ENCODE assay signal across 8 mouse cellular contexts in the genomic region with DNA sequence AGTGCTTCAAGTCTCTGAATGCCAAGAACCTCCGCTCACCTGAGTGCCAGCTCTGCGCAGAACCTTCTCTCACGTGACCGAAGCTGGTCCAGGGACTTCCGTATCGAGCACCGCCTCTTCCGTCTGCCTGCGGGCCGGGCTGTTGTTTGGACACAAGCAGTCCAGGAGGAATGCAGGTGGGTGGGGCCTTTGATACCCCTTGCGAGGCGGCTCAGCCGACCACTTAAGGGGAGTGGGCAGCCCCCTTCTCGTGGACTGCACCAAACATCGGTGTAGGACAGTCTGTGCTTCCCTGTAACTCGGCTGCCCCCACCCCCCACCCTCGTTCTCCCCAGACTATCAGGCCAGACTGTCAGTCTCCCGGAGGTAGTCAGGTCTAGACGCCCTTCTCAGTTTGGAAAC. TPM values are rescaled to one million over a fixed set of nuclear protein-coding genes. Genes with fewer than 3 reads are reported as not detected.
DNase-seq lines count a peak whose midpoint lies in the region; ATAC-seq lines count a peak whose summit lies in the region.

Gene Mpv17 (minus strand): TSS at position 100 of the 402 bp plus-strand sequence.

- H3K4me3 ChIP-seq in hindbrain, embryonic 16.5 days (ENCODE audit: low read length) = peak within 1 kb of the TSS; percentile 72
- H3K4me3 ChIP-seq in macrophage (ENCODE audit: inconsistent target) = peak within 1 kb of the TSS; percentile 88

- peak; percentile 67 for DNase-seq in WW6 (ENCODE audit: low read depth, low spot score)
- DNase-seq in cerebellum, postnatal 4 days (ENCODE audit: low spot score in 2 of 2) = peak; percentile 45 to 73
- DNase-seq in gastrocnemius, adult 18-20 months (ENCODE audit: low spot score) = peak; percentile 84
- peak; percentile 79 to 83 for DNase-seq in left cerebral cortex, adult 18-20 months (ENCODE audit: low spot score in 2 of 2)
- peak; percentile 81 to 87 for DNase-seq in right cerebral cortex, adult 2 months (ENCODE audit: low spot score in 2 of 2)
- peak; percentile 82 for DNase-seq in urinary bladder, postnatal 14 days (ENCODE audit: low spot score)

- H3K9me3 ChIP-seq in hindbrain, embryonic 16.5 days (ENCODE audit: control insufficient read depth, low read length) = no peaks in the 10 kb centered on the region

- peak within 1 kb of the TSS; percentile 81 for H3K4me2 ChIP-seq in hindbrain, embryonic 16.5 days (ENCODE audit: low read length)

- peaks cover 11% of the 10 kb centered on the region for H3K4me1 ChIP-seq in hindbrain, embryonic 16.5 days (ENCODE audit: control insufficient read depth, insufficient read depth, low read depth, low read length)

- ATAC-seq in hindbrain, embryonic 16.5 days = peak; percentile 96

- peak within 1 kb of the TSS; percentile 77 for H3K27ac ChIP-seq in hindbrain, embryonic 16.5 days (ENCODE audit: low read depth, low read length)
- peak within 1 kb of the TSS; percentile 55 for H3K27ac ChIP-seq in macrophage

- H3K36me3 ChIP-seq in hindbrain, embryonic 16.5 days (ENCODE audit: control insufficient read depth, insufficient read depth, low read length) = peaks cover 24% of the 10 kb centered on the region
- peaks cover 29% of the 10 kb centered on the region for H3K36me3 ChIP-seq in macrophage (ENCODE audit: inconsistent target)

- no peaks in the 10 kb centered on the region for H3K27me3 ChIP-seq in hindbrain, embryonic 16.5 days (replicated peaks; ENCODE audit: control insufficient read depth, insufficient read depth, low read length)

- peak within 1 kb of the TSS; percentile 81 for H3K9ac ChIP-seq in hindbrain, embryonic 16.5 days (ENCODE audit: low read depth, low read length)

- 1% methylated on average over 19 of the region's 19 CpGs for WGBS in hindbrain, embryonic 16.5 days
- WGBS in macrophage (ENCODE audit: missing documents) = 1% methylated on average over 19 of the region's 19 CpGs

- peaks cover 21% of the 10 kb centered on the region for H3K79me2 ChIP-seq in macrophage (ENCODE audit: inconsistent target)

RNA-seq across cellular contexts. Expression of gene Mpv17, which starts in this region (rescaled TPM):
- 10 to 100 TPM; 18.8 to 22.0 TPM for total RNA-seq in gastrocnemius, adult 18-20 months (2021)
- polyA plus RNA-seq in hindbrain, embryonic 16.5 days (2015; fragmentation: Nextera tagmentation; extraction: Ambion mirVana) = 56.1 and 61.1 TPM in 2 replicates
- 10 to 100 TPM; 46.9 to 51.8 TPM for total RNA-seq in left cerebral cortex, adult 18-20 months (2021)
- total RNA-seq in macrophage (2018; cell fraction: chromatin; rRNA removed) = 10 to 100 TPM; 10.8 to 64.9 (median 28.2) TPM
- total RNA-seq in macrophage (2018; cell fraction: cytosol; rRNA removed) = 10 to 100 TPM; 21.3 to 55.1 (median 34.4) TPM
- 10 to 100 TPM in 25 of 26 experiments, 1 to 10 TPM in 1; 8.4 to 44.9 (median 24.6) TPM for total RNA-seq in macrophage (2018; cell fraction: nucleus; rRNA removed)
- 35.2 to 59.9 TPM (median 52.3 TPM) in 3 replicates for polyA plus RNA-seq in macrophage (2018)

Comparison
In these comparisons a context has a peak if more than half of its experiments do, and no peak if none do; other contexts are left out.
1. Peak in every context shown above with its lines: DNase-seq, ATAC-seq, H3K4me3 ChIP-seq and H3K27ac ChIP-seq.